Mouse (Mus musculus) liver, postnatal 0 days (tissue): Measurements from ENCODE around the gene Vps41.

Experiments
- CTCF ChIP-seq: sonication (generic); IDR thresholded peaks from 2 replicates; pipeline ENCODE4 v1.5.1; 2016; ENCODE audit warnings: antibody characterized with exemption, low read depth
- EP300 ChIP-seq: IDR thresholded peaks from 2 replicates; pipeline ENCODE4 v1.6.1; 2016; ENCODE audit warnings: antibody characterized with exemption, low read depth, mild to moderate bottlenecking

- no peak for TF ChIP-seq CTCF
- TF ChIP-seq EP300: no peak
Observed at GRCm38 (mm10) chr13:18914774-18915173, 197.7 kb downstream of the Vps41 start.
